Mouse (Mus musculus): ENCODE data around the gene Zbtb8os. TPM values are rescaled to one million over a fixed set of nuclear protein-coding genes. Genes with fewer than 3 reads are reported as not detected.
A peak's percentile ranks its signal among the peaks of the same experiment; 100 is the strongest.

Zbtb8os gene
- polyA plus RNA-seq, 1 experiment from 2014 or later, result 56.5 TPM

DNA sequence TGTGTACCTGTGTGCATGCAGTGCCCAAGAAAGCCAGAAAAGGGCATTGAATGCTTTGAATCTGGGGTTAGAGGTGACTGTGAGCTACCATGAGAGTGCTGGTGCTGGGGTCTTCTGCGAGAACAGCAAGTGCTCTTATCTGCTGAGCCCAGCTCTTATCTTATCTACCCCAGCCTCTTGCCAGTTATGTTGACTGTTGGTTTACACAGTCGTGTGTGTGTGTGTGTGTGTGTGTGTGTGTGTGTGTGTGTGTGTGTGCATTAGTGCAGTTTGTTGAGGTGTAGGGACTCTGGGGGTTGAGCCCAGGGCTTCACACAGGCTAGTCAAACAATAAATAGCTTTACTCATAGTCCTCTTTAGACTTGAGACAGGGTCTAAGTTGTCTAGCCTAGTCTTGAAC is 40.3 kb upstream of the Zbtb8os start:
- H3K4me1 ChIP-seq (ENCODE audit: control insufficient read depth, insufficient read depth, low read length), result peaks cover 13% of the 10 kb centered on the region
- no peak overlapping the region for H3K4me2 ChIP-seq
- H3K36me3 ChIP-seq (ENCODE audit: control insufficient read depth, insufficient read depth, low read length), result no peaks in the 10 kb centered on the region
- ATAC-seq (replicated peaks; ENCODE audit: insufficient number of reproducible peaks, low FRiP score, low TSS enrichment), result no peak
- no peak overlapping the region for H3K4me3 ChIP-seq (ENCODE audit: low read depth, low read length)
- no peak overlapping the region for H3K9ac ChIP-seq (ENCODE audit: low read depth, low read length)
- peaks cover 4% of the 10 kb centered on the region; the same call in 1 of the 2 replicates for H3K27me3 ChIP-seq (ENCODE audit: control insufficient read depth, insufficient read depth, low read length)
- 4% methylated on average over 2 of the region's 2 CpGs for WGBS (ENCODE audit: insufficient replicate concordance)
- no peak overlapping the region for H3K27ac ChIP-seq (ENCODE audit: low read depth, low read length)
- H3K9me3 ChIP-seq (replicated peaks; ENCODE audit: control insufficient read depth, low read length), result no peaks in the 10 kb centered on the region

DNA sequence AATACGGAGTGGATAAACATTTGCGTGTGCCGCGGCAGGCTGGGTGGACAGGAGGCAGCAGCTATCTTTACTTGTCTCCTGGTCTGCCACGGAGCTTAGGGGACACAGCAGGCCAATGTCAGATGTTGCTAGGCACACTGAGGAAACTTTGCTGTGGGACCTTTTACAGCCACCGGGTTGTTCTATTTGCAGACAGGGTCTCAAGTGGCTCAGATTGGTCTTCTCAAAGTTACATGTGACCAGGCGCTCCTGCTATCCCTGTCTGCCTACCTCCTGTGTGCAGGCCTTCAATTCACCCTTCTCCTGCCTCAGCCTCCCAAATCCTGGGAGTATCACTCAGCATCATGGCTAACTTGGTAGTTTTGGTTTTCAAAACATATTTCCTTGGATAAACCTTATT is 39.4 kb upstream of the Zbtb8os start:
- Histone ChIP-seq H3K4me3 (ENCODE audit: low read depth, low read length) (no peak overlapping the region), H3K36me3 (ENCODE audit: control insufficient read depth, insufficient read depth, low read length) (no peaks in the 10 kb centered on the region), H3K4me1 (ENCODE audit: control insufficient read depth, insufficient read depth, low read length) (peaks cover 13% of the 10 kb centered on the region), H3K9ac (ENCODE audit: low read depth, low read length) (no peak overlapping the region), H3K27ac (ENCODE audit: low read depth, low read length) (0 out of 2 replicates have a peak overlapping the region, but pooled peaks have one; percentile 12), H3K9me3 (replicated peaks; ENCODE audit: control insufficient read depth, low read length) (no peaks in the 10 kb centered on the region), H3K27me3 (ENCODE audit: control insufficient read depth, insufficient read depth, low read length) (peaks cover 4% of the 10 kb centered on the region; the same call in 1 of the 2 replicates), H3K4me2 (no peak overlapping the region; the same call in 1 of the 2 replicates)
- ATAC-seq (replicated peaks; ENCODE audit: insufficient number of reproducible peaks, low FRiP score, low TSS enrichment), result no peak
- 47% methylated on average over 7 of the region's 7 CpGs for WGBS (ENCODE audit: insufficient replicate concordance)

DNA sequence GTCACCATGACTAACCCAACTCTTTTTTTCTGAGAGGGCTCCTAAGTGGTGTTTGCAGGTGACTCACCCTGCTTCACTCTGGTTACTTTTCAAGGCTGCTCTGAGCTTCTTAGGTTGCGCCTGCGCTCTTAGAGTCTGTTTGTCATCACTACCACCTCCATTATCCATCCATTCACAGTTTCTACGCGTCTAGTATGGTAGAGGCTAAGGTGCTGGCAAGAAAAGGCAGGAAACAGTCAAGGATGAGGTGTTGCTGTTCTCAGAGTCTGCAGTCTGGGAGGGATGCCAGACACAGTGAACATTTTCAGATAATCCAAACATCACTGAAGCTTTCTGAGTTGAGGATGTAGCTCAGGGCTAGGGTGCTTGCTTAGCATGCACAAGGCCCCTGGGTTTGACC is 37.8 kb upstream of the Zbtb8os start:
- no peak overlapping the region for H3K4me2 ChIP-seq
- H3K9ac ChIP-seq (ENCODE audit: low read depth, low read length), result no peak overlapping the region
- H3K4me3 ChIP-seq (ENCODE audit: low read depth, low read length), result no peak overlapping the region
- peaks cover 4% of the 10 kb centered on the region; the same call in 1 of the 2 replicates for H3K27me3 ChIP-seq (ENCODE audit: control insufficient read depth, insufficient read depth, low read length)
- no peaks in the 10 kb centered on the region for H3K36me3 ChIP-seq (ENCODE audit: control insufficient read depth, insufficient read depth, low read length)
- no peak overlapping the region for H3K27ac ChIP-seq (ENCODE audit: low read depth, low read length)
- peaks cover 13% of the 10 kb centered on the region for H3K4me1 ChIP-seq (ENCODE audit: control insufficient read depth, insufficient read depth, low read length)
- no peak for ATAC-seq (replicated peaks; ENCODE audit: insufficient number of reproducible peaks, low FRiP score, low TSS enrichment)
- 56% methylated on average over 4 of the region's 4 CpGs for WGBS (ENCODE audit: insufficient replicate concordance)
- H3K9me3 ChIP-seq (replicated peaks; ENCODE audit: control insufficient read depth, low read length), result no peaks in the 10 kb centered on the region

DNA sequence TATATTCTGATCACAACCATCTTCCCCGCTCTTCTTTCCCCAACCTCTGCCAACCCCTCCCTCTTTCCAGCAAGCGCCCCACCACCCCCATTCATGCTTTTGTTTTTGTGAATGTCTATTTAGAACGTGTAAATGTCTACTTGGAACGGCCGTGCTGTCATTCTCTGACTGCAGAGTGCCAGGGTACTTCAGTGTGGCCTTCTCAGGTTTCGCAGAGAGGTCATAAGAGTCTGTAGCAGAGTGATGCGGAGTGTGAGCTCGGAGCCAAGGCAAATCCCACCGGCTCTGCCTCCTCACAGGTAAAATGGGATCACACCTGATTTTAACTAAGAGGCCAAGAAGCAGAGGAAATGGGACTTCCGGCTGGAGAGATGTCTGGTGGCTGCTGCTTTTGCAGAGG is 36.4 kb upstream of the Zbtb8os start:
- Histone ChIP-seq H3K4me3 (ENCODE audit: low read depth, low read length) (no peak overlapping the region), H3K9me3 (replicated peaks; ENCODE audit: control insufficient read depth, low read length) (no peaks in the 10 kb centered on the region), H3K9ac (ENCODE audit: low read depth, low read length) (no peak overlapping the region), H3K27me3 (ENCODE audit: control insufficient read depth, insufficient read depth, low read length) (no peaks in the 10 kb centered on the region), H3K36me3 (ENCODE audit: control insufficient read depth, insufficient read depth, low read length) (no peaks in the 10 kb centered on the region), H3K27ac (ENCODE audit: low read depth, low read length) (no peak overlapping the region), H3K4me1 (ENCODE audit: control insufficient read depth, insufficient read depth, low read length) (peaks cover 11% of the 10 kb centered on the region), H3K4me2 (no peak overlapping the region)
- ATAC-seq (replicated peaks; ENCODE audit: insufficient number of reproducible peaks, low FRiP score, low TSS enrichment), result no peak
- WGBS (ENCODE audit: insufficient replicate concordance), result 57% methylated on average over 10 of the region's 10 CpGs

DNA sequence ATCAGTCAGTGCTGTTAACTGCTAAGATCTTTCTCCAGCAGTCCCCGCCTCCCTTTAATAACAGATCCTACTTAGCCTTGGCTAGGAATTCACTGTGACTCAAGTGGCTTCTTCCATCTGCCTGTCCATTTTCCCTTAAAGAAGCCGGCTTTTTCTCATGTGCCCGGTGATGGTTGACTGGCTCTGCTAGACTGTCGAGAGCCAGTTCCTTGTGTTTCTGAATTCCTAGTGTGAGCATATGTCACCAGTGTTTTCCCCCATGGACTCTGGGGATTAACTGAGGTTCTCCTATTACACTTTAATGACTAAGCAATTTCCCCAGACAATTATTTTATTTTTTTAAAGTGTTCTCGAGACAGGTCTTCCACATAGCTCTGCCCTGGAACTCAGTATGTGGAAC is 32.1 kb upstream of the Zbtb8os start:
- WGBS (ENCODE audit: insufficient replicate concordance), result 88% methylated on average over 5 of the region's 5 CpGs
- no peaks in the 10 kb centered on the region; the same call in 1 of the 2 replicates for H3K4me1 ChIP-seq (ENCODE audit: control insufficient read depth, insufficient read depth, low read length)
- no peak overlapping the region for H3K27ac ChIP-seq (ENCODE audit: low read depth, low read length)
- ATAC-seq (replicated peaks; ENCODE audit: insufficient number of reproducible peaks, low FRiP score, low TSS enrichment), result no peak
- no peaks in the 10 kb centered on the region for H3K9me3 ChIP-seq (replicated peaks; ENCODE audit: control insufficient read depth, low read length)
- no peak overlapping the region for H3K4me3 ChIP-seq (ENCODE audit: low read depth, low read length)
- no peak overlapping the region for H3K9ac ChIP-seq (ENCODE audit: low read depth, low read length)
- H3K36me3 ChIP-seq (ENCODE audit: control insufficient read depth, insufficient read depth, low read length), result peaks cover 10% of the 10 kb centered on the region
- no peak overlapping the region for H3K4me2 ChIP-seq
- H3K27me3 ChIP-seq (ENCODE audit: control insufficient read depth, insufficient read depth, low read length), result no peaks in the 10 kb centered on the region

DNA sequence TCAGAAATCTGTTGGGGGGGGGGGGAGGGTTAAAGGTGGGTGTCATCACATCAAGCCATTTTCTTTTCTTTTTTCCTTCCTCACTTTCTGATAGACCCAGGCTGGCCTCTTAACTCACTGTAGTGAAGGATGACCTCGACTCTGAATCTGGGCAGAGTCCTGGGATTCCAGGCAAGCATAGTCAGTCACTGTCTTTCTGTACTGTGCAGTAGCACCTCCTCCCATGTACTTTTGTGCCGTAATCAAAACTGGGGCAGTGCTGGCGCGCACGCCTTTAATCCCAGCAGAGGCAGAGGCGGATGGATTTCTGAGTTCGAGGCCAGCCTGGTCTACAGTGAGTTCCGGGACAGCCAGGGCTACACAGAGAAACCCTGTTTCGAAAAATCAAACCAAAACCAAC is 31.7 kb upstream of the Zbtb8os start:
- Histone ChIP-seq H3K4me1 (ENCODE audit: control insufficient read depth, insufficient read depth, low read length) (no peaks in the 10 kb centered on the region; the same call in 1 of the 2 replicates), H3K27me3 (ENCODE audit: control insufficient read depth, insufficient read depth, low read length) (no peaks in the 10 kb centered on the region), H3K9me3 (replicated peaks; ENCODE audit: control insufficient read depth, low read length) (no peaks in the 10 kb centered on the region), H3K27ac (ENCODE audit: low read depth, low read length) (no peak overlapping the region), H3K4me2 (no peak overlapping the region), H3K9ac (ENCODE audit: low read depth, low read length) (no peak overlapping the region), H3K4me3 (ENCODE audit: low read depth, low read length) (no peak overlapping the region), H3K36me3 (ENCODE audit: control insufficient read depth, insufficient read depth, low read length) (peaks cover 11% of the 10 kb centered on the region)
- peak; percentile 49; the same call in 1 of the 2 replicates for ATAC-seq (replicated peaks; ENCODE audit: insufficient number of reproducible peaks, low FRiP score, low TSS enrichment)
- WGBS (ENCODE audit: insufficient replicate concordance), result 72% methylated on average over 9 of the region's 9 CpGs

DNA sequence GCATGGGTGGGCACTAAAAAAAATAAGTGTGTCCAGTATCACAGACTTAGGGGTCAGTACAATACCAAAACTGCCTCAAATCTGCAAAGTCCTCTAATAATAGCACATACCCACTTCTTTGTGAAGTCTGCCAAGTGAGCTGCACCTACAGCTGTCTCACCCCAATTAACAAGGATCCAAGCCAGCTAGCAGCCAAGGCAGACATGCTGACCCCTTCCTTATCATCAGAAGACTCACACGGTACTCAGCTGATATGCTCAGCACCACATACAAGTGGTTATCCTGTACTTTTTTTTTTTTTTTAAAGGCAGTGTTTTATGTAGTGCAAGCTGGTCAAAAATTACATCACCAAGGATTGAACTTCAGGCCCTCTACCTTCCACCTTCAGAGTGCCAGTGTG is 31.2 kb upstream of the Zbtb8os start:
- no peak for ATAC-seq (replicated peaks; ENCODE audit: insufficient number of reproducible peaks, low FRiP score, low TSS enrichment)
- Histone ChIP-seq H3K36me3 (ENCODE audit: control insufficient read depth, insufficient read depth, low read length) (peaks cover 13% of the 10 kb centered on the region), H3K9ac (ENCODE audit: low read depth, low read length) (no peak overlapping the region), H3K4me1 (ENCODE audit: control insufficient read depth, insufficient read depth, low read length) (no peaks in the 10 kb centered on the region; the same call in 1 of the 2 replicates), H3K4me3 (ENCODE audit: low read depth, low read length) (no peak overlapping the region), H3K27me3 (ENCODE audit: control insufficient read depth, insufficient read depth, low read length) (no peaks in the 10 kb centered on the region), H3K27ac (ENCODE audit: low read depth, low read length) (0 out of 2 replicates have a peak overlapping the region, but pooled peaks have one; percentile 1), H3K4me2 (no peak overlapping the region), H3K9me3 (replicated peaks; ENCODE audit: control insufficient read depth, low read length) (no peaks in the 10 kb centered on the region)
- WGBS (ENCODE audit: insufficient replicate concordance), result 10% methylated on average over 1 of the region's 1 CpGs

DNA sequence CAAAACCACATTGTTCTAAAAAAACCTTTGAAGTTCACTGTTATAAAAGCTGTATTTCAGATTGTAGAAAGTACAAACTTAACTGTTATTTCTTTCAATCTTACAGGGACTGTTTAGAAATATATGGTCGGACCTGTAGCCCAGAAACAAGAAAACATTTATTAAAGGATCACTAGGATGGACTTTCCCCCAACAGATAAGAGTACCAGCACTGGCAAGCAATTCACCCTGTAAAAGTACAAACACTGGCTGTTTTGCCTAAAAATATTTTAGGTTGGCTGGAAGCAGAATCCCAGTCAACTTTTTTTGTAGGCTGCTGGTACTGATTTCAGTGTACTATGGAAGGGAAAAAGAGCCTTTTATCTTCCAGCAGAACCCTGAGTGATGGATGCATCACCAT is 27.6 kb upstream of the Zbtb8os start:
- no peak overlapping the region for H3K27ac ChIP-seq (ENCODE audit: low read depth, low read length)
- H3K4me1 ChIP-seq (ENCODE audit: control insufficient read depth, insufficient read depth, low read length), result no peaks in the 10 kb centered on the region; the same call in 1 of the 2 replicates
- H3K4me3 ChIP-seq (ENCODE audit: low read depth, low read length), result no peak overlapping the region
- no peak for ATAC-seq (replicated peaks; ENCODE audit: insufficient number of reproducible peaks, low FRiP score, low TSS enrichment)
- WGBS (ENCODE audit: insufficient replicate concordance), result 85% methylated on average over 1 of the region's 1 CpGs
- H3K4me2 ChIP-seq, result no peak overlapping the region
- H3K9me3 ChIP-seq (replicated peaks; ENCODE audit: control insufficient read depth, low read length), result no peaks in the 10 kb centered on the region
- no peak overlapping the region for H3K9ac ChIP-seq (ENCODE audit: low read depth, low read length)
- peaks cover 26% of the 10 kb centered on the region for H3K36me3 ChIP-seq (ENCODE audit: control insufficient read depth, insufficient read depth, low read length)
- no peaks in the 10 kb centered on the region for H3K27me3 ChIP-seq (ENCODE audit: control insufficient read depth, insufficient read depth, low read length)

DNA sequence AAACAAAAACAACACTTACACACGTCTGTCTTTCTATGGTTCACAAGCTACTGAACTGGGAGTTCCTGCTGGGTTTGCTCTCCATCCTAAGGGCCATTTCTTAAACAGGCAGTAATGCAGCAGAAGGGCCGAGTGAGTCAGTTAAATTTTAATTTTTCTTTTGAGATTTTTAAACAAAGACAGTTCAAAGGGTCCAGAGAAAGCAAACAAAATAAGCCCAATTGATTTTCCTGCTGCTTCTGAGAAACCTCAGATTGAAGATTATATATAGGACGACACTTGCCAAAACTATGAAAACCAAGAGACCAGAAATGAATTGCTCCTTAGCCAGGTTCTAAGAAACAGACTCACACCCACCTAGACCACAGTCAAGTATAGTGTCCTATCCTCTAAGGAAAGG is 21.6 kb upstream of the Zbtb8os start:
- ATAC-seq (replicated peaks; ENCODE audit: insufficient number of reproducible peaks, low FRiP score, low TSS enrichment), result no peak
- H3K9me3 ChIP-seq (replicated peaks; ENCODE audit: control insufficient read depth, low read length), result no peaks in the 10 kb centered on the region
- H3K27me3 ChIP-seq (ENCODE audit: control insufficient read depth, insufficient read depth, low read length), result no peaks in the 10 kb centered on the region
- WGBS (ENCODE audit: insufficient replicate concordance), result 81% methylated on average over 3 of the region's 3 CpGs
- H3K4me3 ChIP-seq (ENCODE audit: low read depth, low read length), result no peak overlapping the region
- H3K9ac ChIP-seq (ENCODE audit: low read depth, low read length), result no peak overlapping the region
- H3K4me2 ChIP-seq, result no peak overlapping the region
- H3K27ac ChIP-seq (ENCODE audit: low read depth, low read length), result no peak overlapping the region
- H3K4me1 ChIP-seq (ENCODE audit: control insufficient read depth, insufficient read depth, low read length), result no peaks in the 10 kb centered on the region
- peaks cover 49% of the 10 kb centered on the region for H3K36me3 ChIP-seq (ENCODE audit: control insufficient read depth, insufficient read depth, low read length)
